Mouse (Mus musculus) embryo, embryonic 11 days (tissue): ENCODE data around the gene Apba2.

Source experiments
- DNase-seq: peaks from one replicate; pipeline ENCODE4 v3.0.0-alpha.2; 2015

The Apba2 gene

DNA sequence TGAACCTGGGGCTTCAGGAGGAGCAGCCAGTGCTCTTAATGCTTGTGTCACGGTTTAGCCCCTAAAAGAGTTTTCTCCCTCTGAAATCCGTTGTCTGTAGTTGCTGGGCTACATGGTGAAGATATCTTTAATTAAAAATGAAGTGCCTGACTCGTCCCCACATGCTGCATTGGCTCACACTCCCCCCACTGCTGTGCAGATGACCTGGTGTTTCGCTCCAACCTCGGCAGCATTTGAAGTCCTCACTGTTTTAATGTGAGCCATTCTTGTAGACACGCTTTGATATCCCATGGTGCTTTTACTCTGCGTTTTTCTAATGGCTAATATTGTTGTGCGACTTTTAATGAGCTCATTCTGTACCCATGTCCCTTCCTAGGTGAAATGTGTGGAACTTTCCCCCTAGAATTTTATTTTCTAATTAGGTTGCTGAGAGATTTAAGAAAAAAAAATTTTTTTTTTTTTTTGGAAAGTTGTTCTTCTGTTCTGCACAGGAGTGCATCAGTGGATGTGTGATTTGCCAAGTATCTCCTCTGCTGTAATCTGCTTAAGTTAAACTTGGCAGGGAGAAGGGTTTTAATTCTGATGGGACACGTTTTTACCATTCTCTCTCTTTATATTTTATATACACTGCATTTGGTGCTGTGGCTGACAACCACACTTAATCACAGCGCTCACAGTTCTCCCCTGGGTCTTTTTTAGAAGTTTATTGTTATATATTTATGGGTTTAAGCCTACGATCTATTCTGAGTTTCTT, 87.3 kb downstream of the Apba2 start:
- no peak for DNase-seq

DNA sequence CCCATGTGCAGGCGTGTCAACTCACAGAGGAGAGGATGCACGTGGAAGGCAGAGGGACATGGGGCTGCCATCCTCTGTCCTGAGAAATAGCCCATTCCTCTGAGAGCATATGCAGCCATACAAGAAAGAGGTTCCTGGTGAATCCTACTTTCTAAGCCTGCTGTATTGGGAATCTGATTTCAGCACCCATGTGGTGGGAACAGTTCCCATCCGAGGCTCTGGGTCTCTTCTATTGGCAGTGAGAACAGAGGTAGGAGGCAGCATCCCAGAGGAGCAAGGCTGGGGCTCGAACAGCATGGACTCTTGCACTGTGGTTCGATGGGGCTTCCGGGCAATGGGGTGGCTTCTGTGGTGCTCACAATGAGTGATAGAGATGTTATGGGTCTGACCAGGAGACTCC, 93.8 kb downstream of the Apba2 start:
- DNase-seq, result peak; percentile 12

- peak; percentile 10 for DNase-seq
Observed at GRCm38 (mm10) chr7:64596652-64597051, 95.1 kb downstream of the Apba2 start.

DNA sequence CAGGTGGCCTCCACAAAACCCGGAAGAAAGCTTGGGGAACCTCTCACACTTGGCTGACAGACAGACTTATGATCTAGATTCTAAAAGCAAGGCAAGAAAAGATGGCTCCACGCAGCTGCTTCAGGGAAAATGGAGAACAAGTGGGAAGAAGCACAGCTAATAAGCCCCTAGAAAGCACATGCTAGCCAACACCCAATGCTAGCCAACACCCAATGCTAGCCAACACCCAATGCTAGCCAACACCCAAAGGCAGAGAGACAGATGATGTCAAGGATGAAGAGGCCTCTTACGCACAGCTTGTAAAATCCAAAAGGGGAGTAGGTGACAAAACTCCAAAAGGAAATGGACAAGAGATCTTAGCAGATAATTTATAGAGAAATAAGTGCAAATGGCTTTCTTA, 108.4 kb downstream of the Apba2 start:
- DNase-seq, result no peak

DNA sequence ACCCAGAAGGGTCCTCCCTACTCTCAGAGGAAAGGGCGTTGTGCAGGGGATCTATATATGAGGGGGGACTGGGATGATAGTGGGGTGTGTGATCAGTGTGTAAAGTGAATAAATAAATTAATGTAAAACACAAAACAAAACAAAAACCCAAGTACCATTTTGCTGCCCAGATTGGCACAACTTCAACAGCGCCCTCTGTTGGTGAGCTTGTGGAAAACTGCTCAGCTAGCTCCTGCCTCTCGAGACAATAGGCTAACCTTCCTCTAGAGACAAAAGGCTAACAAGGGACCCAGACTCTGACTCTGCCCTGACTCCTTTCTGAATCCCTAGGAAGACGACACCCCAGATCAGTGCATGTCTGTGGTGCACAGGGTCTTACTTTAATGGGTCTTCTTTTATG, 109.4 kb downstream of the Apba2 start:
- no peak for DNase-seq

DNA sequence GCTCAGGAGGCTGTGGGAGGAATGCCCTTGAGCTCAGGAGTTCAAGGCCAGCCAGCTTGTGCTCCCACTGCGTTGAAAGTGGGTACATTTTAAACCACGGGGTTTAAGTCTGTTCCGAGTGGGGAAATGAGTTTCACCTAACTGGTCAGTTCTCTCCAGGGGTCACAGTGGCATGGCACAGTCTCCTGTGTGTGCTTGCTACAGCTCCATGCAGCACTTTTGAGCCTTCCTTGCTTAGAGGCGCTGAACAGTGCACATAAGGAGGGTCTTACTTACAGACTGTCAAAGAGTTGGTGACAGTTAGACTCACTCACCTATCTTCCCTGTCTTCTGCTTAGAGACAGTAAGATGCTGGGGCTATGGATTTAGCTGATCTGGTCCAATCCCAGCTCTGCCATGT, 117.8 kb downstream of the Apba2 start:
- no peak for DNase-seq

- no peak for DNase-seq
Observed at GRCm38 (mm10) chr7:64626494-64626893, 125.0 kb downstream of the Apba2 start.

- DNase-seq, result no peak
Observed at GRCm38 (mm10) chr7:64627972-64628655, 126.6 kb downstream of the Apba2 start.

- DNase-seq, result no peak
Observed at GRCm38 (mm10) chr7:64630697-64631096, 129.2 kb downstream of the Apba2 start.

GRCm38 (mm10) chr7:64631131-64631530, 129.6 kb downstream of the Apba2 start:
- no peak for DNase-seq

GRCm38 (mm10) chr7:64631781-64632351, 130.4 kb downstream of the Apba2 start:
- peak; percentile 23 for DNase-seq

- no peak for DNase-seq
Observed at GRCm38 (mm10) chr7:64633182-64633581, 131.7 kb downstream of the Apba2 start.

- DNase-seq, result no peak
Observed at GRCm38 (mm10) chr7:64633916-64634315, 132.4 kb downstream of the Apba2 start.

- DNase-seq, result no peak
Observed at GRCm38 (mm10) chr7:64634482-64634881, 133.0 kb downstream of the Apba2 start.

DNA sequence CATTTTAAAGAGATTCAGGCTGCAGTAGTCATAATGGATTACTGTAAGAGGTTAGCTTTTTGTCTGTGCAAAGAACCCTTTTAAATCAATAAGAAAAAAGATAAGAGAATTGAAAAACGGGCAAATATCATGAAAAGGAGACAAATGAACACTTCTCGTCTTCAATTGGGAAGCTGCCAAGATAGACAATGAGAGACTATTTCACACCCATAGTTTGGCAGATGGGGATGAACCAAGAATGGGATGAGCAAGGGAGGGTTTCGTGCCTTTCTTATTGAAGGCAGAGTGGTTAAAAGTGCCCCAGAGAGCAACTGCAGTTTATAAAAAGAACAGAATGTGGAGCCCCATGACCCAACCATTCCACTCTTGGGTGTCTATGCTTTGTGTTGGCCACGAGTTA, 137.4 kb downstream of the Apba2 start:
- no peak for DNase-seq

DNA sequence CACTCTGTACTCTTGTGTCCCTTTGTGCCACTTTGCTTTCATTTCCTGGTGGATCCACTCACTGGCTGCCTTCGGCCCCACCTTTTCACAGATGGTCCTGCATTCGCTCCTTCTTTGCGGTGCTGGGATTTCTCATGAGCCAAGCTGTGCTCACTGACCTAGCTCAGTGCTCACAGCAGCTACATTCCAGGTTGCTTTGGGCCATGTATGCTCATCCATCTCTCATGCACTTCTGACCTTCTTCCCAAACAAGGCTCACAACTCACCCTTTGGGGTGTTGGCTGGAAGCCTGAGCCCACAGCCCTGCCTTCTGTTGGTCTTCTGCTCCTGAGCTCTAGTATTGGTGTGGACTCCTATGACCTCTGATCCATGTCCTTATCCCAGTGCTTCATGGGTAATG, 139.1 kb downstream of the Apba2 start:
- DNase-seq, result no peak

DNA sequence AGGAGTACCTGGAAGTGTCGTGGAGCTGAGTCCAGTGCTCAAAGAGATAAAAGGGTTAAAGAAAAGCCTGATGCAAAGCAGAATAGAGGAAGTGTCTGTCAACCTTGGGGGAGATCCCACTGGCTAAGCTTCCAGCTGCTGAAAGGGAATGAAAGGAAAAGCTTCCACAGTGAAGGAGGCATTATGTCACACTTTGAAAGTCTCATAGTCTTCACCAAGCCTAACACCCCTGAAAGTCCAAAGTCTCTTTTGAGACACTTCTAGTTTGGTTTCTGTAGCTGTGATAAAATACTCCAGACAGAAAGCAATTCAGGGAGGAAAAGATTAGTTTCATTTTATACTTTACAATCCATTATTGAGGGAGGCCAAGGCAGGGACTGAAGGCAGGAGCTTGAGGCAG, 141.4 kb downstream of the Apba2 start:
- DNase-seq, result no peak

DNA sequence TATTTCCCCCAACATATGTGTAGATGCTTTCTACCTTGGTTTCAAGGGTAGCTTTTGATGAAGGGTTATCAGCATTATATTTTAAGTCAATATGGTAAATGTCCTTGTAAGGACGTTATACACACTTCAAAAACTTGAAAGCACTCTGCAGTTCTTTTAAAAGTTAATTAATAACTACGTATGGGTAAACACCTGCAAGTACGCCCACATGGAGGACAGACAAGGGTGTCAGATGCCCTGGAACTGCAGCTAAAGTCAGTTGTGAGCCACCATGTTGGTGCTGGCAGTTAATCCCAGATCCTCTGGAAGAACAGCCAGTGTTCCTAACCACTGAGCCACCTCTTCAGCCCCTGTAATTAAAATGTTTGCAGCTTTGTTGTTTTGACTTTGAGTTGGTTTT, 144.0 kb downstream of the Apba2 start:
- no peak for DNase-seq

- no peak for DNase-seq
Observed at GRCm38 (mm10) chr7:64646046-64646445, 144.5 kb downstream of the Apba2 start.

GRCm38 (mm10) chr7:64648947-64649607, 147.6 kb downstream of the Apba2 start:
- DNase-seq, result no peak

DNA sequence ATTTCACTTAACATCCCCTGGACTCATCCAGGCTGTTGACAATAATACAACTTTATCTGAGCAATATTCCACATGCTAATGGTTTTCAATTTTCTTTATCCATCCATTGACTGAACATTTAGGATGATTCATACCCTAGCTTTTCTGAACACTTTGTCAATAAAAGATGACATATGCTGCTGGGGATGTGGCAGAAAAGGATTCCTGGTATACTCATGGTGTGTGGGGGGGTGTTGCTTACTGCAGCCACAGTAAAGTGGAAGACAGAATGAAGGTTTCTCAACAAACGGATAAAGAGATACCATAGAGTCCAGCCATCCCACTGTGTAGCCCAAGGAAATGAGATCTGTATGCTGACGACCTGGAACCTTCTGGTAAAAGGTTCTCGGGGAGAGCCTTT, 150.5 kb downstream of the Apba2 start:
- no peak for DNase-seq

DNA sequence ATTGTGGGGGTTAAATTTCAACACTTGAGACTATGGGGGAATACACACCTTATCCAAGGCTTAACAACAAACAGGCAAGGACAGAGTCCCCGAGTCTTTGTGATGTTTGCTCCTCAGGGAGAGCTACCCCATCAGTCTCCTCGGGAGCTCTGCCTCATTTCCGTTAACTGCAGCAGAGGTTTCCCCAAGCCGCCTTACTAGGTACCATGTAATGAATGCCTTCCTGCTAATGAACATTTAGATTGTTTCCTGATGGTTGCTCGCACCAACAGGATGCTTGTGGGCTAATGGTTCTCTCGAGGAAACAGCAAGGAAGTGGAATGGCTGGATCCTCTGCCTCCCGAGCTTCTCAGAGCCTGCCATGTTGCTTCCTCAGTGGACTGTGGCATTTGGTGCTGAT, 155.3 kb downstream of the Apba2 start:
- DNase-seq, result no peak

DNA sequence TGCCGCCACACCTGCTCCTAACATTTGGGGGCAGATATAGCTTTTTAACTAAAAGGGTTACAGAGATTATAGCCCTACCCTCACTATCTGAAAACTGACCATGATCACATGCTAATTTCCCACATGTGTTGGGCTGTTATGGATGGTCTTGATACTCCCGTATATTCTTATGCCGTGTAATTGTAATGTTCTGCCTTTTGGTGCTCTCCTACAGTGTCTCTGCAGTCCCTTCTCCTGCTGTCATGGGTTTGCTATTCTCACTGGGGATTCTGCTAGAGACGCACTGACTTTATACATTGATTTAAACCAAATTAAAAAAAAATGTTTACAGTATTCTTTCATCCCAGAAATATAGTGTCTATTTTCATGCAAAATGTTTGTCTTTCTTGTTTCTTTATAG, 157.4 kb downstream of the Apba2 start:
- no peak for DNase-seq

GRCm38 (mm10) chr7:64659328-64659727, 157.8 kb downstream of the Apba2 start:
- DNase-seq, result no peak
